Mouse (Mus musculus) liver, adult 2 months (tissue): Measurements from ENCODE around the gene Prkar2a. TPM values are rescaled to one million over a fixed set of nuclear protein-coding genes. Genes with fewer than 3 reads are reported as not detected.

Source experiments
- DNase-seq: peaks from one replicate; pipeline ENCODE4 v3.0.0-alpha.2; 2011; ENCODE audit warnings: low read depth, low spot score; ENCODE audit errors: extremely low read depth
- H3K27ac ChIP-seq: fragments of 200-500 bp; replicated peaks from 2 replicates; pipeline ENCODE4 v1.5.1; 2012; ENCODE audit warnings: low read depth, mild to moderate bottlenecking, control low read depth, inconsistent platforms, low read length; ENCODE audit not compliant: insufficient read depth
- H3K27me3 ChIP-seq: fragments of 200-500 bp; 2 replicates; pipeline ENCODE4 v1.6.1; 2012; ENCODE audit warnings: mild to moderate bottlenecking, moderate library complexity, low read length, inconsistent platforms; ENCODE audit not compliant: control insufficient read depth, insufficient read depth
- H3K36me3 ChIP-seq: fragments of 200-500 bp; 2 replicates; pipeline ENCODE4 v1.6.1; 2012; ENCODE audit warnings: low read length, inconsistent platforms; ENCODE audit not compliant: control insufficient read depth, insufficient read depth
- H3K4me1 ChIP-seq: fragments of 200-500 bp; 2 replicates; pipeline ENCODE4 v1.6.1; 2011; ENCODE audit warnings: low read length; ENCODE audit not compliant: control insufficient read depth, insufficient read depth
- H3K4me3 ChIP-seq: fragments of 200-500 bp; 2 replicates; pipeline ENCODE4 v1.5.1; 2011; ENCODE audit warnings: low read depth, mild to moderate bottlenecking, control low read depth, low read length, moderate library complexity; ENCODE audit not compliant: insufficient read depth
- H3K79me2 ChIP-seq: fragments of 200-500 bp; 2 replicates; pipeline ENCODE4 v1.6.1; 2012; ENCODE audit warnings: inconsistent platforms, mild to moderate bottlenecking, low read length, moderate library complexity; ENCODE audit not compliant: control insufficient read depth, insufficient read depth
- H3K9ac ChIP-seq: fragments of 200-500 bp; 2 replicates; pipeline ENCODE4 v1.6.1; 2012; ENCODE audit warnings: low read depth, mild to moderate bottlenecking, control low read depth, inconsistent platforms, low read length
- CTCF ChIP-seq: fragments of 200-500 bp; IDR thresholded peaks from 2 replicates; pipeline ENCODE4 v1.5.1; 2011; ENCODE audit warnings: low read depth, low read length, control low read depth
- POLR2A ChIP-seq: fragments of 200-500 bp; IDR thresholded peaks from 2 replicates; pipeline ENCODE4 v1.6.1; 2011; ENCODE audit warnings: low read length, control low read depth; ENCODE audit not compliant: insufficient read depth; ENCODE audit errors: extremely low read depth
- WGBS: fragments of 180-500 bp; shearing (Covaris S2); methylation state at CpG from one replicate; pipeline ENCODE4 v1.1.7; 2018; 5-methylcytosine and 5-hydroxymethylcytosine counted together
- polyA plus RNA-seq: library from polyadenylated mRNA; depleted of rRNA; stranded (reverse); fragments of >200 nt; gene quantifications from 2 replicates; pipeline ENCODE4 v1.2.3, GENCODE M21; 2012
- total RNA-seq: library from RNA; depleted of rRNA; stranded (reverse); fragments of >200 nt; gene quantifications from 2 replicates; pipeline ENCODE4 v1.2.3, GENCODE M21; 2014

Prkar2a gene
- total and polyA plus RNA-seq, 2 experiments = 20.0 to 23.4 TPM

- 88% methylated on average over 4 of the region's 4 CpGs for WGBS
- H3K4me1 ChIP-seq = no peaks in the 10 kb centered on the region; the same call in 1 of the 2 replicates
- H3K36me3 ChIP-seq = no peaks in the 10 kb centered on the region
- H3K9ac ChIP-seq = no peak overlapping the region
- TF ChIP-seq POLR2A (no peak), CTCF (no peak)
- no peak for DNase-seq
- H3K4me3 ChIP-seq = no peak overlapping the region
- H3K27ac ChIP-seq = no peak overlapping the region
- no peaks in the 10 kb centered on the region for H3K27me3 ChIP-seq
- H3K79me2 ChIP-seq = no peaks in the 10 kb centered on the region
These were observed 87.5 kb downstream of the Prkar2a start for GRCm38 (mm10) chr9:108776614-108777013.

- no peak for DNase-seq
- no peak for TF ChIP-seq POLR2A
- no peak for TF ChIP-seq CTCF
- 89% methylated on average over 4 of the region's 4 CpGs for WGBS
These were observed 88.2 kb downstream of the Prkar2a start for GRCm38 (mm10) chr9:108777276-108777675.

GRCm38 (mm10) chr9:108780959-108781358 lies 91.8 kb downstream of the Prkar2a start:
- Histone ChIP-seq H3K4me1 (peaks cover 8% of the 10 kb centered on the region), H3K9ac (no peak overlapping the region), H3K36me3 (no peaks in the 10 kb centered on the region), H3K27ac (no peak overlapping the region), H3K79me2 (peaks cover 11% of the 10 kb centered on the region; the same call in 1 of the 2 replicates), H3K4me3 (no peak overlapping the region), H3K27me3 (no peaks in the 10 kb centered on the region)
- no peak for DNase-seq
- 68% methylated on average over 5 of the region's 5 CpGs for WGBS
- TF ChIP-seq CTCF (no peak), POLR2A (no peak)

More at GRCm38 (mm10) chr9:108777276-108777675, 88.2 kb downstream of the Prkar2a start:
- no peaks in the 10 kb centered on the region; the same call in 1 of the 2 replicates for H3K4me1 ChIP-seq
- H3K27me3 ChIP-seq = no peaks in the 10 kb centered on the region
- no peak overlapping the region for H3K27ac ChIP-seq
- no peak overlapping the region for H3K4me3 ChIP-seq
- no peaks in the 10 kb centered on the region for H3K79me2 ChIP-seq
- no peaks in the 10 kb centered on the region for H3K36me3 ChIP-seq
- H3K9ac ChIP-seq = no peak overlapping the region

GRCm38 (mm10) chr9:108781891-108782290 lies 92.8 kb downstream of the Prkar2a start:
- DNase-seq = no peak
- TF ChIP-seq CTCF = no peak
- TF ChIP-seq POLR2A = no peak
- Histone ChIP-seq H3K4me3 (no peak overlapping the region), H3K27ac (no peak overlapping the region), H3K9ac (no peak overlapping the region), H3K79me2 (peaks cover 19% of the 10 kb centered on the region), H3K4me1 (peaks cover 13% of the 10 kb centered on the region), H3K36me3 (no peaks in the 10 kb centered on the region), H3K27me3 (no peaks in the 10 kb centered on the region)
- 65% methylated on average over 4 of the region's 4 CpGs for WGBS

GRCm38 (mm10) chr9:108782836-108783547 lies 93.9 kb downstream of the Prkar2a start:
- WGBS = 32% methylated on average over 9 of the region's 9 CpGs
- H3K27ac ChIP-seq = no peak overlapping the region
- peaks cover 28% of the 10 kb centered on the region for H3K79me2 ChIP-seq
- H3K9ac ChIP-seq = no peak overlapping the region
- H3K4me3 ChIP-seq = 0 out of 2 replicates have a peak overlapping the region, but pooled peaks have one; percentile 2
- peaks cover 19% of the 10 kb centered on the region for H3K4me1 ChIP-seq
- no peak for DNase-seq
- H3K36me3 ChIP-seq = no peaks in the 10 kb centered on the region
- H3K27me3 ChIP-seq = no peaks in the 10 kb centered on the region
- TF ChIP-seq POLR2A = no peak
- TF ChIP-seq CTCF = no peak
